Mouse (Mus musculus) forebrain, embryonic 10.5 days (tissue): ENCODE data around the gene Cox7a1. TPM values are rescaled to one million over a fixed set of nuclear protein-coding genes. Genes with fewer than 3 reads are reported as not detected.
A peak's percentile ranks its signal among the peaks of the same experiment; 100 is the strongest.

Experiments
- DNase-seq: peaks from one replicate; pipeline ENCODE4 v3.0.0-alpha.2; 2017; ENCODE audit warnings: low spot score; ENCODE audit errors: extremely low spot score
- H3K27ac ChIP-seq: fragments of 300-500 bp; sonication (generic); 2 replicates; pipeline ENCODE4 v1.5.1; 2016; ENCODE audit warnings: mild to moderate bottlenecking
- H3K27me3 ChIP-seq: fragments of 300-500 bp; sonication (generic); 2 replicates; pipeline ENCODE4 v1.6.1; 2016; ENCODE audit warnings: mild to moderate bottlenecking; ENCODE audit not compliant: poor library complexity, severe bottlenecking
- H3K36me3 ChIP-seq: fragments of 300-500 bp; sonication (generic); replicated peaks from 2 replicates; pipeline ENCODE4 v1.6.1; 2016; ENCODE audit warnings: mild to moderate bottlenecking, moderate library complexity
- H3K4me1 ChIP-seq: fragments of 300-500 bp; sonication (generic); 2 replicates; pipeline ENCODE4 v1.6.1; 2016
- H3K4me3 ChIP-seq: fragments of 300-500 bp; sonication (generic); 2 replicates; pipeline ENCODE4 v1.5.1; 2016; ENCODE audit warnings: mild to moderate bottlenecking, moderate library complexity
- H3K9me3 ChIP-seq: fragments of 300-500 bp; sonication (generic); 2 replicates; pipeline ENCODE4 v1.6.1; 2016; ENCODE audit warnings: mild to moderate bottlenecking, moderate library complexity
- WGBS: fragments of 180-500 bp; shearing (Covaris S2); methylation state at CpG from one replicate; pipeline ENCODE4 v1.1.7; 2016; 5-methylcytosine and 5-hydroxymethylcytosine counted together
- polyA plus RNA-seq: library from polyadenylated mRNA; unstranded; fragments of >200 nt; fragmentation: Nextera tagmentation; extraction: Ambion mirVana; gene quantifications from 2 replicates; pipeline ENCODE4 v1.2.1, GENCODE M21; 2016

Gene Cox7a1
- polyA plus RNA-seq: 4.0 and 4.5 TPM in 2 replicates

GRCm38 (mm10) chr7:30183879-30184289 lies at the start of gene Cox7a1:
Cox7a1 (plus strand) TSS chr7:30184144.
- Histone ChIP-seq H3K36me3 (peaks cover 40% of the 10 kb centered on the region), H3K27me3 (no peaks in the 10 kb centered on the region), H3K4me3 (peak within 1 kb of the TSS; percentile 40), H3K4me1 (peaks cover 13% of the 10 kb centered on the region), H3K9me3 (no peaks in the 10 kb centered on the region), H3K27ac (peak within 1 kb of the TSS; percentile 16; the same call in 1 of the 2 replicates)
- under 1% methylated on average over 11 of the region's 11 CpGs for WGBS
- DNase-seq: peak; percentile 78

DNA sequence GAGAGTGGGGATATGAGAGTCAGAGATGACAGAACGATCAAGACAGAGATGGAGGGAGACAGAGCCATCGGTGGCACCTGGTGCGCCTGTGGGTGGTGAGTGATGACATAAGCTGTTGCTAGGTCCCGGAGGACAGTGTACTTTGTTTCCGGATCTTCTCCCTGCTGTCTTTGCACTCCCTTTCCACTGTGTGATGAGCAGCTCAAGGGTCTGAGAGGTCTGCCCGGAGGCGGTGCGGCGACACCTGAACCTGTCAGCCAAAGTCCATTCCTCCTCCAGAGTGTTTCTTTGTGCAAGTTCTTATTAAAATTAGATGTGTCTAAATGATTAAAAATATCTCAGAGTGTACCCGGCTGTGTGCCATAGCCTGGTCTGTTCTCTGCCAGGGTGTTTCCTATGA lies 47.1 kb upstream of the Cox7a1 start:
- 92% methylated on average over 10 of the region's 10 CpGs for WGBS
- no peaks in the 10 kb centered on the region for H3K4me1 ChIP-seq
- no peak overlapping the region for H3K4me3 ChIP-seq
- no peak for DNase-seq
- H3K27me3 ChIP-seq: no peaks in the 10 kb centered on the region
- peaks cover 14% of the 10 kb centered on the region for H3K9me3 ChIP-seq
- H3K27ac ChIP-seq: no peak overlapping the region
- peaks cover 84% of the 10 kb centered on the region for H3K36me3 ChIP-seq

GRCm38 (mm10) chr7:30143170-30143554 lies 40.8 kb upstream of the Cox7a1 start:
- peak overlapping the region; percentile 67 for H3K4me3 ChIP-seq
- H3K27ac ChIP-seq: peak overlapping the region; percentile 91
- H3K36me3 ChIP-seq: peaks cover 57% of the 10 kb centered on the region
- H3K4me1 ChIP-seq: peaks cover 10% of the 10 kb centered on the region
- H3K9me3 ChIP-seq: peaks cover 31% of the 10 kb centered on the region
- 15% methylated on average over 8 of the region's 8 CpGs for WGBS
- no peak for DNase-seq
- no peaks in the 10 kb centered on the region for H3K27me3 ChIP-seq

GRCm38 (mm10) chr7:30143555-30144209 lies 40.3 kb upstream of the Cox7a1 start:
- 2% methylated on average over 35 of the region's 35 CpGs for WGBS
- peak overlapping the region; percentile 91 for H3K27ac ChIP-seq
- H3K4me3 ChIP-seq: peak overlapping the region; percentile 67
- H3K27me3 ChIP-seq: no peaks in the 10 kb centered on the region
- peaks cover 10% of the 10 kb centered on the region for H3K4me1 ChIP-seq
- DNase-seq: peak; percentile 92
- peaks cover 58% of the 10 kb centered on the region for H3K36me3 ChIP-seq
- H3K9me3 ChIP-seq: peaks cover 37% of the 10 kb centered on the region

DNA sequence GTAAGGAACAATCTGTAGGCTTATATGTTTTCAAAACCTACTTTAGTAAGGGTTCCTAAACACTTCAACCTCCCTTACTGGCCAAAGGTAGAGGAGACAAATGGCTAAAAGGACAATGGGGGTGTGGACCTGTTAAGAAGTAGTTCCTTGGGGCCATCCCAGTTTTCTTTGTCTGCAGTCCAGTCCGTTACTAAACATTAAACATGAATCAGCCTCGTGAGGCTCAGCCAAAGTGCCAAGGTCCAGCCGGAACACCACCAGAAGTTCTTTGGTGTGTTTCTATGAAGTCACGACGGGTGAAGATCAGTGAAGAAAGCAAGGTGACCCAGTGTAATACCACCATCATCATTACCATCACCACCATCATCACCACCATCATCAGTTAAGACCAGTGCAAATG lies 36.9 kb upstream of the Cox7a1 start:
- 96% methylated on average over 5 of the region's 5 CpGs for WGBS
- Histone ChIP-seq H3K36me3 (peaks cover 71% of the 10 kb centered on the region), H3K4me3 (no peak overlapping the region), H3K27me3 (no peaks in the 10 kb centered on the region), H3K4me1 (peaks cover 10% of the 10 kb centered on the region), H3K9me3 (peaks cover 70% of the 10 kb centered on the region), H3K27ac (no peak overlapping the region)
- no peak for DNase-seq

DNA sequence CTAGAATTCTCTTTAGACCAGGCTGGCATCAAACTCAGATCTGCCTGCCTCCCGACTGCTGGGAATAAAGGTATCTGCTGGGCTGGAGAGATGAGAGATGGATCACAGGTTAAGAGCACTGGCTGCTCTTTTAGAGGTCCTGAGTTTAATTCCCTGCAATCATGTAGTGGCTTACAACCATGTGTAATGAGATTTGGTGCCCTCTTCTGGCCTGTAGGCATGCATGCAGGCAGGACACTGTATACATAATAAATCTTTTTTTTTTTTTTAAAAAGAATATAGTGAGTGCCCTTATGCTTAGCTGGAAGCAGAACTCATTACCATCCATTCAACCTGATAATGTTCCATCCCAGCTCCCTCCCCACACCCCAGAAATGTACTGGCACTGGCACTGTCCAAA lies 29.9 kb upstream of the Cox7a1 start:
- H3K9me3 ChIP-seq: peaks cover 100% of the 10 kb centered on the region
- H3K4me1 ChIP-seq: no peaks in the 10 kb centered on the region
- no peaks in the 10 kb centered on the region for H3K27me3 ChIP-seq
- peaks cover 99% of the 10 kb centered on the region for H3K36me3 ChIP-seq
- H3K27ac ChIP-seq: no peak overlapping the region
- H3K4me3 ChIP-seq: no peak overlapping the region
- 84% methylated on average over 1 of the region's 1 CpGs for WGBS
- DNase-seq: no peak

- Histone ChIP-seq H3K27ac (no peak overlapping the region), H3K9me3 (peaks cover 100% of the 10 kb centered on the region), H3K36me3 (peaks cover 99% of the 10 kb centered on the region), H3K4me3 (no peak overlapping the region), H3K4me1 (no peaks in the 10 kb centered on the region), H3K27me3 (no peaks in the 10 kb centered on the region)
- no peak for DNase-seq
- WGBS: 97% methylated on average over 3 of the region's 3 CpGs
These were observed 28.4 kb upstream of the Cox7a1 start for GRCm38 (mm10) chr7:30155507-30155906.

DNA sequence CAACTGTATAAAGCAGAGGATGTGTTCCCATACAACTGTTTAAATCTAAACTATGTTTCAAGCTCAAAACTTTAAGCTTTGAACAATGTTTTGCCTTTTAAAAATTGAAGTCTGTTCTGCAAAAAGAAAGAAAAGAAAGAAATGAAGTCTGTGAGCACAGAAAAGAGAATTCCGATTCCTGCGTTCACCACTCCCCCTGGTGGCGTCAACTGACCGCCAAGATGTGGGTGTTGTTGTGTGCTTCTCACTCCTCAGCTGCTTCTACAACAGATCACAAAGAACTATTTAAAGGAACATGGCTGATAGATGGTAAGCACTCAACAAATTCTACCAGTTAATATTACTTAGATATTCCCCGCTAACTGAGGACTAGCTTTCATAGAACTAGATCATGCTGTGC lies 20.8 kb upstream of the Cox7a1 start:
- H3K9me3 ChIP-seq: peaks cover 100% of the 10 kb centered on the region
- no peaks in the 10 kb centered on the region for H3K27me3 ChIP-seq
- no peak for DNase-seq
- H3K27ac ChIP-seq: no peak overlapping the region
- 97% methylated on average over 5 of the region's 5 CpGs for WGBS
- peaks cover 100% of the 10 kb centered on the region for H3K36me3 ChIP-seq
- H3K4me1 ChIP-seq: no peaks in the 10 kb centered on the region
- H3K4me3 ChIP-seq: no peak overlapping the region

GRCm38 (mm10) chr7:30164745-30165144 lies 19.2 kb upstream of the Cox7a1 start:
- no peak for DNase-seq
- H3K36me3 ChIP-seq: peaks cover 87% of the 10 kb centered on the region
- no peaks in the 10 kb centered on the region for H3K4me1 ChIP-seq
- no peak overlapping the region; the same call in 1 of the 2 replicates for H3K4me3 ChIP-seq
- peaks cover 88% of the 10 kb centered on the region for H3K9me3 ChIP-seq
- H3K27me3 ChIP-seq: no peaks in the 10 kb centered on the region
- no peak overlapping the region for H3K27ac ChIP-seq
- WGBS: 97% methylated on average over 2 of the region's 2 CpGs

DNA sequence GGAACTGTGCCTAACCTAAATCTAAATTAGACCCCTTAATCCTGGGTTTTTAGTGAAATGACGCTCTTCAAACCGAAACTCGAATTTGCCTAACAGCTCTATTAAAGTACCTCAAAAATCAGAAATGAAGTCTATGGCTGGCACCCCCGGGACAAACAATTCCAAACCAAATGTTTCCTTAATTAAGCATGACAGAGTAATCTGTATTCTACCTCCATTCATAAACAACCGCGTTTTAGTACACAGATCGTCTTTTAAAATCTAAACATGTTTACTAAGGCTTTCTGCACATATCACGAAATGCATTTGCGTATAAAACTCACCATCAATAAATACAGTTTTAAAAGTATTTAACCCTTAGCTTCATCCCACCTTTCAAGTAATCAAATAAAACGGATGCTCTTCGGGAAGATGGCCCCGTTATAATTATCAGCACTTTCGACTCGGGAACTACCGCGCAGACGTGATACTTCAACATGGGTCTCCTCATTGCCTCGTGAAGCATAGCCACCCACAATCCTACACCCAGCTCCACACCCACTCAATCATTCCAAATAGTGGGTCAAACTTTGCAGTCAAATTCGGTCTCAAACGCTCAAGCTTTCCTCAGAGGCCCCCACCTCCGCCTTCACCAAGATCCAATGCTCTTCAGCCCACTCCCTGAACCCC lies 14.9 kb upstream of the Cox7a1 start:
- Histone ChIP-seq H3K27ac (peak overlapping the region; percentile 98), H3K4me1 (peaks cover 12% of the 10 kb centered on the region), H3K9me3 (peaks cover 45% of the 10 kb centered on the region), H3K27me3 (no peaks in the 10 kb centered on the region), H3K4me3 (peak overlapping the region; percentile 79), H3K36me3 (peaks cover 44% of the 10 kb centered on the region)
- WGBS: 5% methylated on average over 21 of the region's 21 CpGs
- no peak for DNase-seq

- Histone ChIP-seq H3K36me3 (peaks cover 37% of the 10 kb centered on the region), H3K4me1 (peaks cover 12% of the 10 kb centered on the region), H3K27me3 (no peaks in the 10 kb centered on the region), H3K9me3 (peaks cover 38% of the 10 kb centered on the region), H3K4me3 (peak within 1 kb of the TSS; percentile 79), H3K27ac (peak within 1 kb of the TSS; percentile 98)
- under 1% methylated on average over 36 of the region's 36 CpGs for WGBS
- peak; percentile 93 for DNase-seq
These were observed 14.2 kb upstream of the Cox7a1 start, which contains the start of gene Zfp146 for GRCm38 (mm10) chr7:30169583-30170282. Zfp146 (minus strand) TSS chr7:30169750.

DNA sequence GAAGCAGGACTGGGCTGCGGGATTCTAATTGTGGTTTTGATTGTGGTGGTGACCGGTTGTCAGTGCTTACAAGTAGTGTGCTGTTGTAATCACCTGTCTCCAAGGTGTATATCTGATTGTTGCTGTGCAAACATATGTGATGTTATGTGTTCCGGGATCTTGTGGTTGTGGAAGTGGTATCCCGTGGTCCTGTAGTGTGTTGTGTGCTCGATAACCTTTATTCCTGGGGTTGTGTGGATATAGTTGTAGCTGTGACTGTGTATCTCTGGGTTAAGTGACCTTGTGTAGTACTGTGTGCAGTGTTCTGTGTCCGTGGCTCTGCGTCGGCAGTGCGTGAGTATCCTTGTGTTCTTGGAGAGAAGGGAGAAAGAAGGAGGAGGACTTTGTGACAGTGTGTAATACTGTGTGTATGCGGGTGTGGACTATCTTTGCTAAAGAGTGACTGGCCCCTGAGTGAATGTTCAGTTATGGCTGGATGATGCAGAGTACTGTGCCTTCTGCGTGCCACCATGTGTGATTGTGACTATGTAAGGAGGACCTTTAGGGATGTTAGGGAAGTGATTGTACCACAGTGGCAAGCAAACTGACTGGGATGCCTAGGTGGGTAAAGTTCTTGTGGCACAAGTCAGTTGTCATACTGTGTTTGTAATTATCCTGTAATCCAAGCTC lies 13.5 kb upstream of the Cox7a1 start:
- 29% methylated on average over 11 of the region's 11 CpGs for WGBS
- no peak for DNase-seq

More for the DNA sequence above, 13.5 kb upstream of the Cox7a1 start:
- Histone ChIP-seq H3K36me3 (peaks cover 31% of the 10 kb centered on the region), H3K9me3 (peaks cover 31% of the 10 kb centered on the region), H3K27me3 (no peaks in the 10 kb centered on the region), H3K27ac (peak overlapping the region; percentile 98), H3K4me1 (peaks cover 12% of the 10 kb centered on the region), H3K4me3 (peak overlapping the region; percentile 79)
